Mouse (Mus musculus): ENCODE results near the gene Zfp948.

DNA sequence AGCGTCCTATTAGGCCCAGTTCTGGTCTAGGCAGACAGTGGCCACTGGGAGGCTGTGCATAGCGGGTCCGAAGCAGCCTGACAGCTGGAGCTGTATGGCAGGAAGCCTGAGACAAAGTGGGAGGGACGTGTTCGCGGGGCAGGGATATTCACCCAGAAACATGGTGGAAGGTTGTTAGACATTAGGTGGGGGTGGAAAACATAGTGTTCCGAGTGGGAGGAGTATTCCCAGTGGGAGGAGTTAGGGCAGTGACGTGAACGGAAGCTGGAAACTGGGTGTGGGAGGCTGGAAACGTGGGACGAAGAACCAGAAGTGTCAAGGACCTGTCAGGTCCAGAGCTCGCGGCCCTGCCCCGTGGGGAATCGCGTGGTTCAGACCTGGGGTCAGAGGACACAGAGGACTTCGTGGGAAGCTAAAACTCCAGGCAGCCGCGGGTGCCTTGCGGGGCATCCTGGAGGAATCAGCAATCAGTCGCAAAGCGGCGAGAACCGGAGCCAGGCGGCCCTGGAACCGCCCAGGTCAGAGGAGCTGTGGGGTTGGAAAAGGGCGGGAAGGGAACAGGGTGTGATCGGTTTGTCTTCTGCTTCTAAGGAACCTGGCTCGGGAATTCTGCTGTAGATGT lies at the start of gene Zfp948:
- TF ChIP-seq HCFC1 (IDR thresholded peaks at IDR 0.05; ENCODE audit: low read depth, low read length) (no peak), E2F4 (IDR thresholded peaks at IDR 0.05; ENCODE audit: borderline replicate concordance, low read depth, low read length) (0 out of 2 replicates have a peak, but pooled peaks have one; percentile 67), GATA1 (IDR thresholded peaks at IDR 0.05; ENCODE audit: low read depth, low read length) (no peak), JUND (IDR thresholded peaks at IDR 0.05; ENCODE audit: low read depth, low read length) (no peak), MXI1 (IDR thresholded peaks at IDR 0.05; ENCODE audit: low read depth, low read length) (no peak; the same call in 1 of the 2 replicates), CHD2 (IDR thresholded peaks at IDR 0.05; ENCODE audit: low read length) (no peak), MAZ (IDR thresholded peaks at IDR 0.05; ENCODE audit: low read depth, low read length) (no peak), CTCF (IDR thresholded peaks at IDR 0.05 in 2 of 3, conservative IDR thresholded peaks at IDR 0.05 in 1 of 3; ENCODE audit: control insufficient read depth in 1 of 3, insufficient read depth in 1 of 3, low read depth in 2 of 3, low read length in 3 of 3, poor library complexity in 1 of 3, severe bottlenecking in 1 of 3) (0 out of 6 replicates have a peak, but pooled peaks of 1 of the 3 experiments have one; percentile 6), BHLHE40 (IDR thresholded peaks at IDR 0.05; ENCODE audit: borderline replicate concordance, low read depth, low read length) (no peak), USF2 (IDR thresholded peaks at IDR 0.05; ENCODE audit: borderline replicate concordance in 1 of 2, insufficient read depth in 1 of 2, low read depth in 1 of 2, low read length in 2 of 2) (no peak), ZMIZ1 (IDR thresholded peaks at IDR 0.05; ENCODE audit: low read depth, low read length) (no peak)
